16 mouse cellular contexts compared by ENCODE assay signal in genomic region chr6:19457048-19457447, GRCm38 (mm10).
"Had no signal": no experiment of that assay in that cellular context is flagged by ENCODE, and none has a peak within 500 bp of the region (broad histone marks: within the 10 kb centered on the region; RNA-seq: fewer than 3 reads in every experiment).

No protein-coding gene starts in this region.

- DNase-seq: kidney, adult 2 months; kidney, postnatal 10 days; kidney, postnatal 36 days; layer of hippocampus, postnatal 36 days; liver, embryonic 13.5 days; lung, adult 2 months; thymus, adult 2 months; thymus, postnatal 14 days; thymus, postnatal 4 days had no signal

- H3K36me3 ChIP-seq: kidney, embryonic 15.5 days; liver, embryonic 13.5 days; midbrain, embryonic 10.5 days; midbrain, embryonic 13.5 days had no signal

- H3K4me2 ChIP-seq: kidney, embryonic 15.5 days; liver, embryonic 13.5 days; midbrain, embryonic 13.5 days had no signal

- H3K27me3 ChIP-seq: kidney, embryonic 15.5 days; liver, embryonic 13.5 days; midbrain, embryonic 13.5 days had no signal

- H3K4me3 ChIP-seq: kidney, embryonic 15.5 days; left cerebral cortex, adult 2 months; liver, embryonic 13.5 days; midbrain, embryonic 10.5 days; midbrain, embryonic 13.5 days had no signal

- ATAC-seq: midbrain, embryonic 13.5 days; midbrain, embryonic 16.5 days had no signal

- H3K27ac ChIP-seq: kidney, embryonic 15.5 days; left cerebral cortex, adult 2 months; liver, embryonic 13.5 days; macrophage; midbrain, embryonic 10.5 days; midbrain, embryonic 13.5 days; stomach, postnatal 0 days had no signal

- H3K9ac ChIP-seq: kidney, embryonic 15.5 days; liver, embryonic 13.5 days; midbrain, embryonic 13.5 days had no signal

- H3K9me3 ChIP-seq: kidney, embryonic 15.5 days; liver, embryonic 13.5 days; midbrain, embryonic 10.5 days; midbrain, embryonic 13.5 days had no signal

- H3K4me1 ChIP-seq: kidney, embryonic 15.5 days; liver, embryonic 13.5 days; midbrain, embryonic 10.5 days; midbrain, embryonic 13.5 days had no signal
